Mouse (Mus musculus): Measurements from ENCODE around the gene Kcnk18.

- TF ChIP-seq POLR2A (IDR thresholded peaks at IDR 0.05; ENCODE audit: low read depth, low read length), result no peak
- no peak for TF ChIP-seq CTCF (IDR thresholded peaks at IDR 0.05; ENCODE audit: extremely low read depth, insufficient read length, insufficient replicate concordance, low read depth, low read length)
Observed at GRCm38 (mm10) chr19:59243057-59243456, 24.0 kb downstream of the Kcnk18 start.

Measured in small intestine, adult 2 months (tissue).